Mouse (Mus musculus) kidney, postnatal 14 days (tissue): ENCODE measurements around the gene Spsb4.

Experiments used
- DNase-seq: peaks from one replicate; pipeline ENCODE4 v3.0.0; 2022; ENCODE audit warnings: mixed read lengths

Spsb4 gene

DNA sequence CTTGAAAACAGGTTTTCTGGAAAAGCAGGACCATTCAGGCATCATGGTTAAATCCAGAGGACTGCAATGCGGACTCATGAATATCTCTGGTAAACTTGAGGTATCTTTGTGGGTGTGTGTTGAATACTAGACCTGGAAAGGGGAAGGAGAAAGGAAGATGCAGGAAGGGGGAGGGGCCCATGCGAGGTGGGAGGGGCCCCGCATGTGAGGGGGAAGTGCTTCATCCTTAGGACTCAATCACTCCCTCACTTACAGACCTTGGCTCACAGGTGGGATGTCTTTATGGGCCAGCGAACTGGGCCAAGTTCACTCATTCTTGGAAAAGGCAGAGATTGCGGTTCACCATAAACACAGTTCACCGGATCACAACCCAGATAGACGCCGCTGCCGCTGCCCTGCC lies 4.9 kb downstream of the Spsb4 start:
- peak; percentile 15 for DNase-seq

DNA sequence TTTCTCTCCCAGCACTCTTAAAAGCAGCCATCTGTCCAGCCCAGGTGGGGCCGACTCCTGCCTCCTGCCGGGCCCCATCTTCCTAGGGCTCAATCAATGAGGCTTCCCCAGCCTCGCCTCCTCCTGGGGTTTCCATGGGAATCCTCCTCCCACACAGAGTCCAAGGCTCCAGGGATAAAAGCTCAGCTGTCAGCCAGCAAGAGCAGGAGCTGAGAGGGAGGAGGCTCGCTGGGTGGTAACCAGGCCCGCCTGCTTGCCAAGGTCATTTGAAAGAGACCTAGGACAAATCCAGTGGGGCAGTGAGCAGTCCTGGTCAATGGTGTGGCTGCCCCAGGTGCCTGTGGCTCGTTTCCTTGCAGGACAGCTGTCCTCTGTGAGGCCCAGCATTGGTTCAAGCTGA lies 5.5 kb downstream of the Spsb4 start:
- DNase-seq: peak; percentile 72

GRCm38 (mm10) chr9:97011454-97012195 lies 7.0 kb downstream of the Spsb4 start:
- DNase-seq: no peak

- DNase-seq: no peak
These were observed 8.2 kb downstream of the Spsb4 start for GRCm38 (mm10) chr9:97010447-97010846.

- DNase-seq: no peak
These were observed 13.9 kb downstream of the Spsb4 start for GRCm38 (mm10) chr9:97004726-97005125.

DNA sequence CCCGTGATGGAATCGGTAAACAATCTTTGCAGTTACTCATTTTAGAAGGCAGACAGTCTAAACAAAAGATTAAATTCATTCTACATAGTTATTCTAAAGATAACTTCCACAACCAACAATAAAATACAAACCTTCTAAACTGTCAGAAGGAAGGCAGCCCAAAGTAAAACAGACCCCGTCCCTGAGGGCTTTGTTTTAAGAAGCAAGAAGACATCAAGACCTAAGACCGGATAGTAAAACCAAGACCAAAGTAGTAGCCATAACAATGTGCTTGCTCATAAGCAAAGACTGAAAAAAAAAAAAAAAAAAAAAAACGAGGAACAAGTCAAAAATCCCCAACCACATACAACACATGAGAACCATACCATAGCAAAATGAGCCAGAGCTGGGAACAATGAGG lies 15.5 kb downstream of the Spsb4 start:
- no peak for DNase-seq

GRCm38 (mm10) chr9:97002654-97003053 lies 16.0 kb downstream of the Spsb4 start:
- DNase-seq: no peak

DNA sequence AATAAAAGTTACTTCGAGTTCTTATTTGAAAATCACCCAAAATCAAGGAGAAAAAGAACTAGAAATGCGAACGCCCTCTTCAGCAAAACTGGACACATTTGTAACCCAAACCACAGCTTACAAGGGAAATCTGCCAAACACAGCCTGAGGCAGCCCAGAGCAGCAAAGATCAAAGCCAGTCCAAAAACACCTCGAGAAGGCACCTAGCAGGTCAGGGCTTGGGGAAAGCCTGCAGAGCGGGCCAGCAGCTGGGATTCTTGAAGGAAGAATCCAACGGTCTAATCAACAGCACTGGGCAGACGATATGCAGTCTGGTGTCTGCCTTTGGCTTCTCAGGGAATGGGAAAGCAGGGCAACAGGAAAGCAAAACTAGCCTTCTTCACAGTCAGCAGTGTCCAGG lies 16.6 kb downstream of the Spsb4 start:
- DNase-seq: no peak

DNA sequence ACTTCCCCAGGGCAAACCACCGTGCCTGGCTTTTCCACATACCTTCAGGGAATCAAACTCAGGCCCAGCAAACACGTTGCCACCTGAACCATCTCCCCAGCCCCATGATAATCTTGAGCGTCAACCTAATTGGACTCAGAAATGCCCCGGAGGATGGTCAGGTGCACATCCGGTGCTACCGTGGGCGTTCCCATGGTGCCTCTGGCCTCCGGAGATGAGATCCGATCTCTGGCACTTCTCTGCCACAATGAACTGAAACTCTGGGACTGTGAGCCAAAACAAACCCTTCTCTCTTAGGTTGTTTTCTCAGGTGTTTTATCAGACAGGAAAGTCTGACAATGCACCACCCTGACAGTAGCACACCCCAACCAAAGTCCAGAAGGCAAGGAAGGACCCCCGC lies 17.2 kb downstream of the Spsb4 start:
- DNase-seq: no peak

DNA sequence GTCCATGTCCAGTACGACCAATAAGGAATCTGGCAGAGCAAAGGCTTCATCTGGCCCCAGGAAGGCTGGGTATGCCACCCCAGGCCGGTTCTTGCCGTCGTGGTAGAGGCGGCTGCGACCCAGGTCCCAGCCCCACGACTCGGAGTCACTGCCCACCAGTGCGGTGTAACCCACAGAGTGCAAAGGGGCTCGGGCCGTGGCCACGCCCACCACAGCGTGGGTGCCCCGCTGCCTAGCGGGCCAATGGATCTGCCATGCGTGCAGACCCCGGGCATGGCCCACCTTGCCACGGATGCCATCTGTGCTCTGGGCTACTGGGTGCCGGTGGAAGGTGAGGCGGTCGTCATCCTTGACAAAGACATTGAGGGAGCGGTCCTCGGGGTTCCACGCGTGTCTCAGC lies 22.9 kb downstream of the Spsb4 start:
- no peak for DNase-seq

GRCm38 (mm10) chr9:96994733-96995132 lies 23.9 kb downstream of the Spsb4 start:
- DNase-seq: no peak

DNA sequence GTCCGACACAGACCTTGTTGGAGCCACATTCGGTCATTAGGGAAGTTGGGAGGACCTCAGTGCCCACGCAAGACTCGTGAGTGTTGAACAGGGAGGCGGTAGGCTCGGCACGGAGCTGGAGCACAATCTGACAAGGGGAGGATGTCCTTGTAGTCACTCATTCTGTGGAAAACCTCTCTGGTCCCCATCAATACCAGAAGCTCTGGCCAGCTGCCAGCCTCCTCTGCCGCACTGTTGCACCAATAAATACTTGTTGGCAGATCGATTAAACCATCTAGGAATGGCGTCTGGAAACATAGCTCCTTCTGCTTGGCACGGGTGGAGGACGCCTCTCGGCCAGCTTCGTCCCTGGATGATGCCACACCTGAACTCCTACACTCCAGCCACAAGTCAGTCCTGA lies 27.5 kb downstream of the Spsb4 start:
- no peak for DNase-seq

DNA sequence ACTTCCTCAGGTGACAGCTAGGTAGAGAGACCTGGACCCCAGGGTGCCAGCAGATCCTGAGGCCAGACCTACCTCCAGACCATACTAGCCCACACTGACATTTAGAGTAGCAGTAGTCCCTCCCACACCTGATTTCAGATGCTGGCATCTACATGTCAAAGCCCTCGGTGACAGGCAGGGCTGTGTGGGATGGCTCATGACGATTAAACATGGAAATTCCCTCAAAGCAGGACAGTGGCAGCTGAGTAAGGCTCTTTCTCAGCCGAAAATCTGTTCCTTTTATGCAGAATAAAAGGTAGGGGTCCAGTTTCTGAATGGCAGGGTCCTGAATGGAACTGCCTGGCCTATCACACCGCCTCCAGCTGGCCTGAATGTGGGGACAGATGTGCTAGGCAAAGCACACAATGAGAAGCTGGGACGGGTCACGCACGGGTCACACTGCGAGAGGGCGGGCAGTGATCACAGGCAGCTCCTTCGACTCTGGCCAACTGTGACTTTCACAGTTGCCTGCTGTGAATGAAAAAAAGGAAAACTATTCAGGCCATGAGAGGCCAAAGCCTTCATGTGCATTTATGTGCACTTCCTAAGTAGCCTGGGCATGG lies 29.2 kb downstream of the Spsb4 start:
- DNase-seq: no peak

DNA sequence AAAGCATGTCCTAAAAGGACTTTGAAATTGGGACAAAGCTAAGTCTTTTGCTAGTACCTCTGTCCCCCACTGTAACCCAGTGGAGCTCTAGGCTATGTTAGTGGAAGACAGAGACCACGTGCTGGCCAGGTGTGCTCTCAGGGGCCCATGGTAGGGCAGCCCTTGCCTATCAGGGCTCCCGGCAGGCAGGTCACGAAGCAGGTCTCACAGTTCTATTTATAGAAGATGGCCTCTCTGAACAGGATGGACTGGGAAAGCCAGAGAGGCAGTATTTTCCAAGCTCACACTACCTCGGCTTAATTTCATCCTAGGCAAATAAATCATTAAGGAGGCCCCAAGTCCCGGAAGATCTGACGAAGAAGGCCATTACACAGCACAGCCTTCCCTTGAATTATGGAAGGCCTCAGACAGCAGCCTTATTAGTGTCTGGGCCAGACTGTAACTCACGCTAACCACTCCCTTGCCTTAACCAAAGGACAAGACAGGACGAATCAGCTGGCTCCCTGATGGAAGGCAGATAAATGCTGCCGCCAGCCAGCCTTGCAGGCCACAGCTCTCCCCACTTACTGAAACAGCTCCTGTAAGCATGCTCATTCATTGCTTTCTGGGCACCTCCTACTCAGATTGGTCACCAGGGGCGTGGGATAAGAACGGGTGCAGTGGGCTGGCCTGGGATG lies 31.7 kb downstream of the Spsb4 start:
- no peak for DNase-seq

GRCm38 (mm10) chr9:96984034-96984433 lies 34.6 kb downstream of the Spsb4 start:
- DNase-seq: peak; percentile 44

- DNase-seq: no peak
These were observed 35.7 kb downstream of the Spsb4 start for GRCm38 (mm10) chr9:96982940-96983339.

DNA sequence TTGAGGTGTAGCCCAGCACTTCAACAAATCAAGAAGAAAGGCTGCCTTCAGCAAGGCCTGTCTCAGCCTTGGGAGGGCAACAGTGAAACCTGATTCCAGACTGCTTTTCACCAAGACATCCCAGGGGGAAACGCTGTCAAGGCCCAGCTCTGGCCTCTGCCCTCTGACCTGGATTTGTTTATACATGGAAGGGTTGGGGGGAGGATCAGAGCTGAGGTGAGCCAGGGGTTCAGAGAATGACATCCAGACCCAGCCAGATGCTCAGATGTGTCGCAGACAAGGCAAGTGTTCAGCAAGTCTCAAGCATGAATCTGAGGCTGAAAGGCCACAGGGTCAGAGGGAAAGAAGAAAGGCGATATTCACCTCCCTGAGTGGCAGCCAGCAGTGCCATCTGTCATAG lies 36.3 kb downstream of the Spsb4 start:
- DNase-seq: no peak

GRCm38 (mm10) chr9:96981836-96982235 lies 36.8 kb downstream of the Spsb4 start:
- no peak for DNase-seq

DNA sequence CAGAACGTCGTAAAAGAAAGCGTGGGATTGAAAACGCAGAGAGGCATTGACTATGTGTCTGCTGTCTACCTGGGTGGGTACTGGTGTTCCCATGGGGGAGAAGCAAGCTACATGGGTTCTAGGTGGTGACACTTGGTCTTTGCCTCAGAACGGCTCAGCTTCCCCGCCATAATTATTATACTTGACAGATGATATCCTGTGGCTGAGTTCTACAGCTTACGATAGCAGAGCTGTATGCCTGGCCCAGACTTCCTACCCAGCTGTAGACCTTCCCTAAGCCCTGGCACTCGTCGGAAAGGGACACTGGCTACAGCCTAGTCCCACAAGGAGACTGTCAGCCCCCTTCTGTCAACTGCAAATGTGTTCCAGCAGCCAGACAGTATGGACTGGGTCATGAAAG lies 37.5 kb downstream of the Spsb4 start:
- DNase-seq: no peak

- DNase-seq: no peak
These were observed 38.3 kb downstream of the Spsb4 start for GRCm38 (mm10) chr9:96980037-96980997.

GRCm38 (mm10) chr9:96979417-96980030 lies 39.1 kb downstream of the Spsb4 start:
- peak; percentile 71 for DNase-seq

- no peak for DNase-seq
These were observed 40.4 kb downstream of the Spsb4 start for GRCm38 (mm10) chr9:96978147-96978782.
